Mouse (Mus musculus) stomach, postnatal 0 days (tissue): ENCODE results near the gene Trim38.

Experiments used
- CTCF ChIP-seq: IDR thresholded peaks from 2 replicates; pipeline ENCODE4 v1.5.1; 2016; ENCODE audit warnings: antibody characterized with exemption, low read depth, mild to moderate bottlenecking, moderate library complexity
- EP300 ChIP-seq: optimal IDR thresholded peaks from 2 replicates; pipeline ENCODE3; 2016; ENCODE audit warnings: antibody characterized with exemption

- TF ChIP-seq CTCF (no peak), EP300 (no peak)
Observed at GRCm38 (mm10) chr13:23765172-23765513, 4.6 kb upstream of the Trim38 start.
